Mouse (Mus musculus) kidney, embryonic 16.5 days (tissue): ENCODE results near the gene Znrf4. TPM values are rescaled to one million over a fixed set of nuclear protein-coding genes. Genes with fewer than 3 reads are reported as not detected.

Experiments
- ATAC-seq: fragments of 200-750 bp; cut with Nextera tagmentation; 2 replicates; pipeline ENCODE4 v1.8.0; 2017; ENCODE audit warnings: moderate TSS enrichment; ENCODE audit not compliant: low FRiP score, low TSS enrichment
- H3K27ac ChIP-seq: fragments of 300-500 bp; sonication (generic); 2 replicates; pipeline ENCODE4 v1.5.1; 2014; ENCODE audit warnings: low read length
- H3K27me3 ChIP-seq: fragments of 300-500 bp; sonication (generic); 2 replicates; pipeline ENCODE4 v1.6.1; 2014; ENCODE audit warnings: low read length, control low read depth, mixed read lengths; ENCODE audit not compliant: insufficient read depth
- H3K36me3 ChIP-seq: fragments of 300-500 bp; sonication (generic); 2 replicates; pipeline ENCODE4 v1.6.1; 2014; ENCODE audit warnings: low read length, control low read depth, mixed read lengths; ENCODE audit not compliant: insufficient read depth
- H3K4me1 ChIP-seq: fragments of 300-500 bp; sonication (generic); 2 replicates; pipeline ENCODE4 v1.6.1; 2014; ENCODE audit warnings: low read length, control low read depth, mixed read lengths; ENCODE audit not compliant: insufficient read depth
- H3K4me2 ChIP-seq: fragments of 300-500 bp; sonication (generic); replicated peaks from 2 replicates; pipeline ENCODE4 v1.6.1; 2014; ENCODE audit warnings: low read depth, low read length
- H3K4me3 ChIP-seq: fragments of 300-500 bp; sonication (generic); 2 replicates; pipeline ENCODE4 v1.5.1; 2014; ENCODE audit warnings: mild to moderate bottlenecking, low read length
- H3K9ac ChIP-seq: fragments of 300-500 bp; sonication (generic); replicated peaks from 2 replicates; pipeline ENCODE4 v1.6.1; 2014; ENCODE audit warnings: low read length
- H3K9me3 ChIP-seq: fragments of 300-500 bp; sonication (generic); 2 replicates; pipeline ENCODE4 v1.6.1; 2016; ENCODE audit warnings: low read length, control low read depth
- WGBS: fragments of 180-500 bp; shearing (Covaris S2); extraction: QIAGEN DNeasy Blood & Tissue Kit; methylation state at CpG from one replicate; pipeline ENCODE4 v1.1.7; 2014; 5-methylcytosine and 5-hydroxymethylcytosine counted together
- polyA plus RNA-seq: library from polyadenylated mRNA; unstranded; fragments of >200 nt; fragmentation: Nextera tagmentation; extraction: Ambion mirVana; gene quantifications from 2 replicates; pipeline ENCODE4 v1.2.1, GENCODE M21; 2015

Gene Znrf4
- polyA plus RNA-seq, 1 experiment from 2014 or later, result not detected

DNA sequence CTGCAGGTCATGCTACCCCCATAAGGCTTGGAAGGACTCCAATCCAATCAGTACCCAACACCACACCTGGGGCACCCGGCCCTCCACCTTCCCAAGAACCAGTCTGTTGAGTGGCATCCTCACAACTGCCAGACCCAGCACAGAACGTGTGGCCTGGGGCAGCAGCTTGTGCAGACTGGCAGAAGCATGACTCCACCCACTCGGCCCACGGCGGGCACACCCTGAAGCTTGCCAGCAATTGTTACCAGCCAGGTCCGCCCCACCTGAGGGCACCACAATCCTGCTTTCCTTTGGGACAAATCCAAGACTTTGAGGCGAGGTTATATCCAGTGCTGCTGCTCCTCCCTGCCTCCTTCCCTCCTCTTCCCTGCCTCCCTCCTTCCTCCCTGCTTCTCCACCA lies 47.4 kb downstream of the Znrf4 start:
- H3K4me1 ChIP-seq, result peaks cover 59% of the 10 kb centered on the region
- WGBS, result 84% methylated on average over 7 of the region's 7 CpGs

DNA sequence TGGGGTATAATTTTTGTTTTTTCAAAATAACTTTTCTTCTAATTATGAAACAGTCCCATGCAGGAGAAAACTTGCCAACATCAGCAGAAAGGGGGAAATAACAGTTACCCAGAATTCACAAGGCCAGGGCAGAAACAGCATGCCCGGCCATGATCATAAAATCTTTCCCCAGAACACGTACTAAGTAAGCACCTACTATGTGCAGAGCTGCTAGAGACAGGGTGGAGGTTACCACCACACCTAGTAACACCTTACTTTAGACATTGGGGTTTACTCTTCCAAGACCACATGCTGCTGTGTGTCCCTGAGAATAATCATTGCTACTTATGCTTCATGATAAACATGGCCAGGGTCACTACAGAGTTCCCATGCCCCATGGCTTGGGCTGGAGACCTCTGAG lies 47.9 kb downstream of the Znrf4 start:
- Histone ChIP-seq H3K4me1 (peaks cover 59% of the 10 kb centered on the region), H3K27me3 (no peaks in the 10 kb centered on the region), H3K4me3 (no peak overlapping the region), H3K9ac (no peak overlapping the region), H3K9me3 (0 out of 2 replicates have a peak, but pooled peaks cover 3% of the 10 kb centered on the region), H3K27ac (no peak overlapping the region), H3K36me3 (0 out of 2 replicates have a peak, but pooled peaks cover 3% of the 10 kb centered on the region), H3K4me2 (no peak overlapping the region)
- WGBS, result 85% methylated on average over 2 of the region's 2 CpGs
- ATAC-seq, result no peak

More for the DNA sequence above, 47.4 kb downstream of the Znrf4 start:
- H3K4me3 ChIP-seq, result no peak overlapping the region
- H3K4me2 ChIP-seq, result no peak overlapping the region
- H3K9me3 ChIP-seq, result 0 out of 2 replicates have a peak, but pooled peaks cover 3% of the 10 kb centered on the region
- H3K27ac ChIP-seq, result no peak overlapping the region
- ATAC-seq, result no peak
- no peaks in the 10 kb centered on the region for H3K27me3 ChIP-seq
- H3K9ac ChIP-seq, result 0 out of 2 replicates have a peak overlapping the region, but pooled peaks have one; percentile 12
- H3K36me3 ChIP-seq, result 0 out of 2 replicates have a peak, but pooled peaks cover 3% of the 10 kb centered on the region

DNA sequence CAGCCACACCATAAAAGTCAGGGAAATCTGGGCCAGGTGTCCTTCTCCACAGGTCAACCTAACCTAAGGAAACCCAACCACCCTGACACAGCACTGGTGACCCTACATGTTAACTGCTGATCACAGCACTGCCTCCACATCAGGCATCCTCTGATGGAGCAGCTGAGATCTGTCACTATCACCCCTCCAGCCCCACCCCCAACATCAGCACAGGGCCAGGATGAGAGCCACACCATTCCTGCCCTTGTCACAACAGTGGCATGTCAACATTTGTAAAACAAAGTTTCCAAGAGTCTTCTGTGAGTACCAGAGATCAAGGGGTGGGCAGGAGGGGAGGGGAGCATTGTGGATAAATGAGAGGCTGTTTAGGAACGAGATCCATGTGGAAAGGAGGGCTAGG lies 48.7 kb downstream of the Znrf4 start:
- 0 out of 2 replicates have a peak, but pooled peaks cover 2% of the 10 kb centered on the region for H3K9me3 ChIP-seq
- ATAC-seq, result no peak
- 0 out of 2 replicates have a peak, but pooled peaks cover 2% of the 10 kb centered on the region for H3K36me3 ChIP-seq
- no peak overlapping the region for H3K4me3 ChIP-seq
- H3K9ac ChIP-seq, result peak overlapping the region; percentile 57; the same call in 1 of the 2 replicates
- peak overlapping the region; percentile 67; the same call in 1 of the 2 replicates for H3K4me2 ChIP-seq
- 28% methylated on average over 1 of the region's 1 CpGs for WGBS
- no peaks in the 10 kb centered on the region for H3K27me3 ChIP-seq
- H3K4me1 ChIP-seq, result peaks cover 52% of the 10 kb centered on the region
- peak overlapping the region; percentile 93 for H3K27ac ChIP-seq

DNA sequence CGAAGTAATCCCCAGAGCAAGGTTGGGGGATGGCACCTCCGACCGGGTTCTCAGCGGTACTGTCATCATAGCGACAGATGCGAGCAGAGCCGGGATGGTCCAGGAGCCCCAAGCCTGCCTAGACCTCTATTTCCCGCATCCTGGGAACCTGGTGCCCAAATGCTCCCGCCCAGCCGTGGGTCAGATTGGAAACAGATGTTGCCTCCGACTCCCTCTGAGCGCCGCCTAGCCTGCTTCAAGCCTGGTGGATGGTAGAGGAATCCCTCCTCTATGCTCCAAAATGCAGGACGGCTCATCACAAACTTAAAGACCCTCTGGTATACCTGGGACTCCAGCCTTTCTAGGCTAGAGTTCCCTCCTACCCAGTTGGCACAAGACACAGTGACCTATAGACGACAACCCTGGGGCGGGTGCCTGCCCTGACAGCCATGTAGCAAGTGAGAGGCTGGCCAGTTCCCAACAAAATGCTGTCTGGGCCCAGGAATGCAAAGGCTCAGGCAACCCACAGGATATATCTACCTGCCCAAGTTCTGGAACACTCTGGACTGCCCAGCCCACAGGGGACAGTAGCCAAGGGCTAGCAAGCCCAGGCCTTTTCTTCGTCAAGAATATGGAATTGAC lies 49.3 kb downstream of the Znrf4 start:
- Histone ChIP-seq H3K4me1 (peaks cover 46% of the 10 kb centered on the region), H3K36me3 (no peaks in the 10 kb centered on the region), H3K27me3 (no peaks in the 10 kb centered on the region), H3K4me2 (peak overlapping the region; percentile 67), H3K9me3 (no peaks in the 10 kb centered on the region), H3K9ac (peak overlapping the region; percentile 57), H3K27ac (peak overlapping the region; percentile 93), H3K4me3 (peak overlapping the region; percentile 60)
- no peak for ATAC-seq
- WGBS, result 3% methylated on average over 17 of the region's 17 CpGs

DNA sequence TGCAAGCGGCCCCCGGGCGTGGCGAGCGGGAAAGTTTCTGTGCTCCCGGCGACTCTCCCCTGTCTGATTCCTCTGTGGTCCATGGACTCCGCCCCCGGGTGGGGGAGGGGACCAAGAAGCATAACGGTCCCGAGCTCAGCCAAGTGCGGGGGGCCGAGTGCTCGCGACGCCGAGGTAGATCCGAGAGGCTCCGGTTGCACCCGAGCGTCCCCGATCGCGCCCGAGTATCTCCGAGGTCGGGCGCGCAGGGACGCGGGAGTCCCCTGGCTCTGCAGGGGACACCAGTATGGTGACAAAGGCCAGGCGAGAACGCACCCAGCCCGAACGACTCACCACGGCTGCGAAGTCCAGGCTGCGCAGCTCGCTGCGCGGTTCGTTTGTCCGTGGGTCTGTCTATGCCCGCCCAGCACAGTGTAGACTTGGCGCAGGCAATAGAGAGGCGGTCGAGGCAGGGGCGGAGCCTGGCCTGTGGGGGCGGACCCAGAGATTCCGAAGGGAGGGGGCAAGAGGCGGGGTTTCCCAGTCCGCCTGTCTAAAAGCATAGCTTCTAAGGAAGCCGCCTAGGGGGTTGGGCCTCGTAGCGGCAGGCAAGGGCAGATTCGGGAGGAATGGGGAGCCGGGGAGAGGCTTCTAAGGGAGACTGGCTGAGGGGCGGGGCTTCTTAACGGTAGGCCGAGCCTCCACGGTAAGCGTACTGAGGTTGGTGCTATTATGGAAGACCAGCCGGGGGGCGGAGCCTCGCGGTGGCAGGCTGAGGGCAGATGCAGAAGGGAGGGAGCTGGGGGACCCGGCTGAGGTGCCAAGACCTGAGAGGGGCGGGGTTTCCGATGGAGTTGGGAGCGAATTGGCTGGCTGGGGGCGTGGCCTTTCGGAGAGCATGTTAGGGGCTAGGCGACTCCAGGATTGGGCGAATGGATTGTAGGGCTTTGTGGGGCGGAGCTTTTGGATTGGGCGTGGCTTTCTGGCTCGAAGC lies 50.2 kb downstream of the Znrf4 start:
- H3K4me1 ChIP-seq, result peaks cover 38% of the 10 kb centered on the region
- peak; percentile 94 for ATAC-seq
- WGBS, result under 1% methylated on average over 75 of the region's 77 CpGs
- peak overlapping the region; percentile 67 for H3K4me2 ChIP-seq
- H3K9ac ChIP-seq, result peak overlapping the region; percentile 74
- H3K36me3 ChIP-seq, result peaks cover 5% of the 10 kb centered on the region
- H3K9me3 ChIP-seq, result no peaks in the 10 kb centered on the region
- peak overlapping the region; percentile 93 for H3K27ac ChIP-seq
- H3K4me3 ChIP-seq, result peak overlapping the region; percentile 60
- no peaks in the 10 kb centered on the region for H3K27me3 ChIP-seq

Other genes with a start within 250 kb of the Znrf4 start
- 7.3 and 10.3 TPM in 2 replicates for gene Ticam1, start 235.6 kb downstream of the Znrf4 start, polyA plus RNA-seq
- gene Plin3, start 219.6 kb downstream of the Znrf4 start, polyA plus RNA-seq, result 87.5 and 106 TPM in 2 replicates
- not detected in 2 replicates for gene Arrdc5, start 212.1 kb downstream of the Znrf4 start, polyA plus RNA-seq
- gene Uhrf1, start 209.1 kb downstream of the Znrf4 start, polyA plus RNA-seq, result 170 and 179 TPM in 2 replicates
- 37.7 and 39.1 TPM in 2 replicates for gene Kdm4b, start 186.4 kb downstream of the Znrf4 start, polyA plus RNA-seq
- gene Ptprs, start 35.9 kb downstream of the Znrf4 start, polyA plus RNA-seq, result 76.1 and 87.2 TPM in 2 replicates
- 1.8 and 2.4 TPM in 2 replicates for gene Gm20219, start 42.0 kb upstream of the Znrf4 start, polyA plus RNA-seq
- 80.2 and 86.0 TPM in 2 replicates for gene Safb2, start 72.2 kb upstream of the Znrf4 start, polyA plus RNA-seq
- gene Safb, start 72.4 kb upstream of the Znrf4 start, polyA plus RNA-seq, result 123 and 133 TPM in 2 replicates
- 242 and 284 TPM in 2 replicates for gene 2410015M20Rik, start 97.3 kb upstream of the Znrf4 start, polyA plus RNA-seq
- gene Rpl36, start 101.0 kb upstream of the Znrf4 start, polyA plus RNA-seq, result 1,616 and 1,628 TPM in 2 replicates
- gene Lonp1, start 114.5 kb upstream of the Znrf4 start, polyA plus RNA-seq, result 66.1 and 66.4 TPM in 2 replicates
- gene Catsperd, start 115.7 kb upstream of the Znrf4 start, polyA plus RNA-seq, result 1.1 and 1.3 TPM in 2 replicates
- gene Ranbp3, start 160.9 kb upstream of the Znrf4 start, polyA plus RNA-seq, result 106 and 107 TPM in 2 replicates
- 479 and 501 TPM in 2 replicates for gene Ndufa11, start 205.3 kb upstream of the Znrf4 start, polyA plus RNA-seq
- 22.4 and 23.2 TPM in 2 replicates for gene Vmac, start 205.6 kb upstream of the Znrf4 start, polyA plus RNA-seq
- gene Nrtn, start 245.1 kb upstream of the Znrf4 start, polyA plus RNA-seq, result 5.4 and 5.8 TPM in 2 replicates